Comparison of ENCODE assay signal across 8 mouse cellular contexts in genomic region chr7:80535009-80535744, GRCm38 (mm10). TPM values are rescaled to one million over a fixed set of nuclear protein-coding genes. Genes with fewer than 3 reads are reported as not detected.
A peak's percentile ranks its signal among the peaks of the same experiment; 100 is the strongest.
DNase-seq lines count a peak whose midpoint lies in the region; ATAC-seq and TF ChIP-seq lines count a peak whose summit lies in the region.

TSS of gene Blm (minus strand) at chr7:80535119.

- H3K4me2 ChIP-seq in forebrain, postnatal 0 days (ENCODE audit: low read depth): peak within 1 kb of the TSS; percentile 86
- H3K4me2 ChIP-seq in lung, embryonic 15.5 days: peak within 1 kb of the TSS; percentile 93

- TF ChIP-seq RAD21 in MEL (IDR thresholded peaks at IDR 0.05; ENCODE audit: low read depth, low read length): no peak

- no peaks in the 10 kb centered on the region for H3K9me3 ChIP-seq in MEL (replicated peaks; ENCODE audit: insufficient read depth, low read length)
- no peaks in the 10 kb centered on the region for H3K9me3 ChIP-seq in forebrain, postnatal 0 days (ENCODE audit: low read length)
- H3K9me3 ChIP-seq in lung, embryonic 15.5 days: no peaks in the 10 kb centered on the region

- peak within 1 kb of the TSS; percentile 78 to 80 for H3K4me3 ChIP-seq in MEL (ENCODE audit: control insufficient read depth in 1 of 2, insufficient read depth in 1 of 2, low read depth in 2 of 2, low read length in 2 of 2)
- H3K4me3 ChIP-seq in cerebellum, adult 2 months (replicated peaks; ENCODE audit: insufficient read depth, low read depth, low read length): peak within 1 kb of the TSS; percentile 90
- H3K4me3 ChIP-seq in forebrain, postnatal 0 days (ENCODE audit: low read depth, low read length): peak within 1 kb of the TSS; percentile 82
- H3K4me3 ChIP-seq in lung, embryonic 15.5 days: peak within 1 kb of the TSS; percentile 85

- peak within 1 kb of the TSS; percentile 94 for H3K9ac ChIP-seq in MEL (ENCODE audit: control insufficient read depth, low read depth, low read length, poor library complexity, severe bottlenecking)
- H3K9ac ChIP-seq in forebrain, postnatal 0 days: peak within 1 kb of the TSS; percentile 71
- H3K9ac ChIP-seq in lung, embryonic 15.5 days: peak within 1 kb of the TSS; percentile 82

- H3K79me2 ChIP-seq in MEL (ENCODE audit: control insufficient read depth, insufficient read depth, low read length, poor library complexity): peaks cover 36% of the 10 kb centered on the region

- no peak for TF ChIP-seq CTCF in MEL (IDR thresholded peaks at IDR 0.05 in 2 of 3, conservative IDR thresholded peaks at IDR 0.05 in 1 of 3; ENCODE audit: control insufficient read depth in 1 of 3, insufficient read depth in 1 of 3, low read depth in 2 of 3, low read length in 3 of 3, poor library complexity in 1 of 3, severe bottlenecking in 1 of 3)
- TF ChIP-seq CTCF in cerebellum, adult 2 months (IDR thresholded peaks at IDR 0.05; ENCODE audit: borderline replicate concordance, insufficient read depth, low read depth, low read length): no peak
- 0 out of 2 replicates have a peak, but pooled peaks have one; percentile 9 for TF ChIP-seq CTCF in forebrain, postnatal 0 days (IDR thresholded peaks at IDR 0.05; ENCODE audit: low read depth)

- TF ChIP-seq EP300 in MEL (IDR thresholded peaks at IDR 0.05; ENCODE audit: low read depth in 1 of 2, low read length in 2 of 2): no peak

- H3K36me3 ChIP-seq in MEL (ENCODE audit: control insufficient read depth in 1 of 2, insufficient read depth in 2 of 2, low read length in 2 of 2): peaks cover 0 to 28% of the 10 kb centered on the region in 2 experiments; a peak in 2 of 4 replicates
- no peaks in the 10 kb centered on the region for H3K36me3 ChIP-seq in forebrain, postnatal 0 days (ENCODE audit: insufficient read depth)
- H3K36me3 ChIP-seq in lung, embryonic 15.5 days: no peaks in the 10 kb centered on the region

- no peaks in the 10 kb centered on the region for H3K27me3 ChIP-seq in MEL (ENCODE audit: control insufficient read depth in 1 of 2, insufficient read depth in 2 of 2, low read length in 2 of 2)
- H3K27me3 ChIP-seq in cerebellum, adult 2 months (ENCODE audit: control insufficient read depth, insufficient read depth, low read length): no peaks in the 10 kb centered on the region
- H3K27me3 ChIP-seq in forebrain, postnatal 0 days (ENCODE audit: insufficient read depth, low read length): no peaks in the 10 kb centered on the region
- H3K27me3 ChIP-seq in lung, embryonic 15.5 days: no peaks in the 10 kb centered on the region

- H3K4me1 ChIP-seq in MEL (ENCODE audit: control insufficient read depth in 1 of 2, insufficient read depth in 2 of 2, low read length in 2 of 2): peaks cover 6 to 21% of the 10 kb centered on the region in 2 experiments
- H3K4me1 ChIP-seq in cerebellum, adult 2 months (ENCODE audit: control insufficient read depth, insufficient read depth, low read length): peaks cover 4% of the 10 kb centered on the region
- H3K4me1 ChIP-seq in forebrain, postnatal 0 days (ENCODE audit: insufficient read depth): no peaks in the 10 kb centered on the region
- peaks cover 10% of the 10 kb centered on the region; the same call in 1 of the 2 replicates for H3K4me1 ChIP-seq in lung, embryonic 15.5 days

- ATAC-seq in forebrain, postnatal 0 days: peak; percentile 100
- ATAC-seq in lung, embryonic 15.5 days (ENCODE audit: borderline replicate concordance, extremely low read depth, low FRiP score, low TSS enrichment): peak; percentile 100

- TF ChIP-seq POLR2A in MEL (IDR thresholded peaks at IDR 0.05; ENCODE audit: control insufficient read depth in 1 of 2, insufficient read depth in 1 of 2, low read depth in 1 of 2, low read length in 2 of 2, poor library complexity in 1 of 2): peak; percentile 1 to 88; a peak in 2 of 4 replicates
- TF ChIP-seq POLR2A in cerebellum, adult 2 months (IDR thresholded peaks at IDR 0.05; ENCODE audit: borderline replicate concordance, insufficient read depth, low read length): peak; percentile 42; the same call in 1 of the 2 replicates

- peak; percentile 99 for DNase-seq in MEL (ENCODE audit: low read depth, low spot score)
- DNase-seq in cerebellum, adult 2 months: peak; percentile 96 to 98
- DNase-seq in forebrain, postnatal 0 days: peak; percentile 98
- peak; percentile 97 for DNase-seq in heart, postnatal 4 days
- DNase-seq in layer of hippocampus, adult 8-10 months (ENCODE audit: low spot score in 2 of 2): peak; percentile 95 to 96
- peak; percentile 94 for DNase-seq in ovary, adult 18-20 months (ENCODE audit: low spot score)
- DNase-seq in thymus, postnatal 0 days (ENCODE audit: low spot score): peak; percentile 98

- WGBS in cerebellum, adult 2 months: under 1% methylated on average over 43 of the region's 43 CpGs
- WGBS in forebrain, postnatal 0 days: under 1% methylated on average over 43 of the region's 43 CpGs
- under 1% methylated on average over 43 of the region's 43 CpGs for WGBS in lung, embryonic 15.5 days

- peak within 1 kb of the TSS; percentile 92 for H3K27ac ChIP-seq in MEL (ENCODE audit: control insufficient read depth, low read depth, low read length)
- 0 out of 2 replicates have a peak within 1 kb of the TSS, but pooled peaks have one; percentile 22 for H3K27ac ChIP-seq in cerebellum, adult 2 months (ENCODE audit: insufficient read depth, low read length)
- H3K27ac ChIP-seq in forebrain, postnatal 0 days (ENCODE audit: low read depth, low read length): peak within 1 kb of the TSS; percentile 81
- H3K27ac ChIP-seq in lung, embryonic 15.5 days: peak within 1 kb of the TSS; percentile 77

TF ChIP-seq in MEL, 35 proteins besides CTCF, POLR2A, EP300 and RAD21 (continues in another document):
- TF ChIP-seq KAT2A (conservative IDR thresholded peaks at IDR 0.05; ENCODE audit: low read depth, low read length): peak; percentile 71
- peak; percentile 86 for TF ChIP-seq MAX (IDR thresholded peaks at IDR 0.05; ENCODE audit: low read length)
- TF ChIP-seq SMC3 (IDR thresholded peaks at IDR 0.05; ENCODE audit: low read depth, low read length): no peak
- no peak for TF ChIP-seq MYB (IDR thresholded peaks at IDR 0.05; ENCODE audit: low read depth, low read length)
- peak; percentile 88 for TF ChIP-seq HCFC1 (IDR thresholded peaks at IDR 0.05; ENCODE audit: low read depth, low read length)
- no peak for TF ChIP-seq RCOR1 (IDR thresholded peaks at IDR 0.05; ENCODE audit: low read depth, low read length)
- TF ChIP-seq MXI1 (IDR thresholded peaks at IDR 0.05; ENCODE audit: low read depth, low read length): peak; percentile 78
- no peak for TF ChIP-seq BHLHE40 (IDR thresholded peaks at IDR 0.05; ENCODE audit: borderline replicate concordance, low read depth, low read length)
- peak; percentile 80; the same call in 1 of the 2 replicates for TF ChIP-seq POLR2AphosphoS2 (IDR thresholded peaks at IDR 0.05; ENCODE audit: low read length)
- TF ChIP-seq USF2 (IDR thresholded peaks at IDR 0.05; ENCODE audit: borderline replicate concordance in 1 of 2, insufficient read depth in 1 of 2, low read depth in 1 of 2, low read length in 2 of 2): 0 out of 4 replicates have a peak, but pooled peaks of 1 of the 2 experiments have one; percentile 60
- TF ChIP-seq ETS1 (IDR thresholded peaks at IDR 0.05; ENCODE audit: low read depth, low read length): 0 out of 2 replicates have a peak, but pooled peaks have one; percentile 36
- TF ChIP-seq MAZ (IDR thresholded peaks at IDR 0.05; ENCODE audit: low read depth, low read length): no peak; the same call in 1 of the 2 replicates
- TF ChIP-seq JUND (IDR thresholded peaks at IDR 0.05; ENCODE audit: low read depth, low read length): no peak
- TF ChIP-seq ZKSCAN1 (IDR thresholded peaks at IDR 0.05; ENCODE audit: low read depth, low read length): no peak
- no peak; the same call in 1 of the 2 replicates for TF ChIP-seq TBP (IDR thresholded peaks at IDR 0.05; ENCODE audit: low read depth, low read length)
- TF ChIP-seq ZC3H11A (IDR thresholded peaks at IDR 0.05; ENCODE audit: low read depth, low read length): no peak
- 0 out of 2 replicates have a peak, but pooled peaks have one; percentile 72 for TF ChIP-seq UBTF (IDR thresholded peaks at IDR 0.05; ENCODE audit: borderline replicate concordance, insufficient read depth, low read depth, low read length)
- no peak for TF ChIP-seq MEF2A (IDR thresholded peaks at IDR 0.05; ENCODE audit: extremely low read depth, insufficient replicate concordance, low read depth, low read length, poor library complexity, severe bottlenecking)
- no peak for TF ChIP-seq TAL1 (IDR thresholded peaks at IDR 0.05; ENCODE audit: low read length)
- TF ChIP-seq ZNF384 (IDR thresholded peaks at IDR 0.05; ENCODE audit: low read depth, low read length): peak; percentile 32; the same call in 1 of the 2 replicates
- no peak for TF ChIP-seq GATA1 (IDR thresholded peaks at IDR 0.05; ENCODE audit: low read depth, low read length)
- TF ChIP-seq CHD2 (IDR thresholded peaks at IDR 0.05; ENCODE audit: low read length): no peak
- peak; percentile 77; the same call in 1 of the 2 replicates for TF ChIP-seq E2F4 (IDR thresholded peaks at IDR 0.05; ENCODE audit: borderline replicate concordance, low read depth, low read length)
- no peak for TF ChIP-seq POLR2AphosphoS5 (IDR thresholded peaks at IDR 0.05; ENCODE audit: borderline replicate concordance, low read depth, low read length)
- TF ChIP-seq NELFE (IDR thresholded peaks at IDR 0.05; ENCODE audit: low read depth, low read length): peak; percentile 94
- TF ChIP-seq ELF1 (IDR thresholded peaks at IDR 0.05; ENCODE audit: low read depth, low read length): peak; percentile 57; the same call in 1 of the 2 replicates
- peak; percentile 75; the same call in 1 of the 2 replicates for TF ChIP-seq MYC (IDR thresholded peaks at IDR 0.05; ENCODE audit: low read depth, low read length)
- TF ChIP-seq GABPA (IDR thresholded peaks at IDR 0.05; ENCODE audit: low read depth, low read length): no peak
- peak; percentile 55 for TF ChIP-seq NRF1 (IDR thresholded peaks at IDR 0.05; ENCODE audit: insufficient read depth, low read depth, low read length, poor library complexity, severe bottlenecking)

RNA-seq across cellular contexts. Expression of gene Blm, which starts in this region (rescaled TPM):
- 24.6 and 28.5 TPM in 2 replicates for total RNA-seq in MEL (2012; rRNA removed)
- 10 to 100 TPM; 52.0 to 83.8 TPM for polyA plus RNA-seq in MEL (2012; ENCODE audit: insufficient read depth in 1 of 2, insufficient read length in 2 of 2, low read depth in 1 of 2, low replicate concordance in 2 of 2, missing spikeins in 1 of 2)
- polyA plus RNA-seq in cerebellum, adult 2 months (2012; rRNA removed): 5.4 and 6.4 TPM in 2 replicates
- 7.1 and 10.4 TPM in 2 replicates for total RNA-seq in forebrain, postnatal 0 days (2014; rRNA removed)
- polyA plus RNA-seq in forebrain, postnatal 0 days (2015; fragmentation: Nextera tagmentation; extraction: Ambion mirVana): 3.1 and 5.5 TPM in 2 replicates
- total RNA-seq in heart, postnatal 4 days (2021): 10 to 100 TPM; 15.5 to 16.5 TPM
- total RNA-seq in layer of hippocampus, adult 8-10 months (2022): 1 to 10 TPM; 3.5 to 5.2 (median 4.8) TPM
- polyA plus RNA-seq in lung, embryonic 15.5 days (2015; fragmentation: Nextera tagmentation; extraction: Ambion mirVana): 28.0 and 29.6 TPM in 2 replicates
- 14.6 and 19.5 TPM in 2 replicates for polyA plus RNA-seq in thymus, postnatal 0 days (2015; fragmentation: Nextera tagmentation; extraction: Ambion mirVana)

Comparison
In these comparisons a context has a peak if more than half of its experiments do, and no peak if none do; other contexts are left out.
1. Peak in every context shown above with its lines: DNase-seq, ATAC-seq, H3K4me3 ChIP-seq and H3K27ac ChIP-seq.
2. H3K27ac ChIP-seq: peak in every context shown above with its lines; median percentile 92 in MEL; 81 in forebrain, postnatal 0 days; 77 in lung, embryonic 15.5 days; 22 in cerebellum, adult 2 months.